Mouse (Mus musculus): ENCODE measurements around the gene Npr2. TPM values are rescaled to one million over a fixed set of nuclear protein-coding genes. Genes with fewer than 3 reads are reported as not detected.
A peak's percentile ranks its signal among the peaks of the same experiment; 100 is the strongest.

Npr2 gene
- total and polyA plus RNA-seq, 3 experiments = 0.38 to 0.49 TPM; not detected in 1

DNA sequence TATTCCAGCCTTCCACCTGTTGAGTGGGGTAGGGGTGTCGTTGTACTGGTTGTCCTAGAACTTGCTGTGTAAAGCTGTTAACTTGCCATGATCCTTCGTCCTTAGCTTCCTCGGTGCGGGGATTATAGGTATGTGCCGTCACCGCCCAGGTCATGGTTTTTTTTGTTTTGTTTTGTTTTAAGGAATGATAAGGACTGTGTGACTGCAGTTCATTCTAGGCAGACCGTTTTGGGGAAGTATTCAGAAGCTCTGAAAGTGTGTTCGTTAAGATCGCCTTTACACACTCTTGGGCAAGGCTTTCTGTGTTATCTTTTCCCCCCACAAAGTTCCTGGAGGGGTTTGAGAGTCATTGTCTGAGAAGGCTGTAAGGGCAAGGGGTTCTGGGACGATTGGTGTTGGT, 19.2 kb upstream of the Npr2 start:
- H3K9me3 ChIP-seq (replicated peaks; ENCODE audit: low read length) = no peaks in the 10 kb centered on the region
- dilution Hi-C loops (cut with MboI; ENCODE audit: extremely low pct_ligation_motif_present, extremely low pct_unique_long_range_greater_than_20kb, low sequenced_read_pairs) (no loop called here), in situ Hi-C loops (cut with MboI; ENCODE audit: low pct_ligation_motif_present, low pct_unique_long_range_greater_than_20kb, low sequenced_read_pairs) (no loop called here)
- no peak for TF ChIP-seq CHD2 (IDR thresholded peaks at IDR 0.05; ENCODE audit: low read length)
- no peak for TF ChIP-seq KAT2A (IDR thresholded peaks at IDR 0.05; ENCODE audit: insufficient replicate concordance, low read length)
- no peak for TF ChIP-seq USF1 (IDR thresholded peaks at IDR 0.05; ENCODE audit: low read depth, low read length)
- TF ChIP-seq ZNF384 (IDR thresholded peaks at IDR 0.05; ENCODE audit: low read depth, low read length) = no peak
- TF ChIP-seq TBP (conservative IDR thresholded peaks at IDR 0.05; ENCODE audit: low read depth, low read length) = no peak
- TF ChIP-seq SMC3 (IDR thresholded peaks at IDR 0.05; ENCODE audit: low read depth, low read length) = no peak
- no peak for TF ChIP-seq CTCF (conservative IDR thresholded peaks at IDR 0.05 in 1 of 2, IDR thresholded peaks at IDR 0.05 in 1 of 2; ENCODE audit: low read depth in 2 of 2, low read length in 2 of 2)
- TF ChIP-seq MEF2A (IDR thresholded peaks at IDR 0.05; ENCODE audit: borderline replicate concordance, low read depth, low read length) = no peak
- no peak for TF ChIP-seq TCF12 (IDR thresholded peaks at IDR 0.05; ENCODE audit: low read depth, low read length)
- TF ChIP-seq RAD21 (IDR thresholded peaks at IDR 0.05; ENCODE audit: low read depth, low read length) = no peak
- TF ChIP-seq MAZ (IDR thresholded peaks at IDR 0.05; ENCODE audit: low read depth, low read length) = no peak
- TF ChIP-seq JUN (IDR thresholded peaks at IDR 0.05; ENCODE audit: insufficient read depth, low read depth, low read length) = no peak
- TF ChIP-seq ELF1 (IDR thresholded peaks at IDR 0.05; ENCODE audit: low read depth, low read length) = no peak
- TF ChIP-seq ZMIZ1 (IDR thresholded peaks at IDR 0.05; ENCODE audit: low read depth, low read length) = no peak
- TF ChIP-seq ETS1 (conservative IDR thresholded peaks at IDR 0.05; ENCODE audit: low read depth, low read length) = no peak
- TF ChIP-seq E2F4 (IDR thresholded peaks at IDR 0.05; ENCODE audit: insufficient replicate concordance, low read depth, low read length) = no peak
- no peak for TF ChIP-seq GABPA (IDR thresholded peaks at IDR 0.05; ENCODE audit: insufficient replicate concordance, low read depth, low read length)
- no peak for TF ChIP-seq SIN3A (IDR thresholded peaks at IDR 0.05; ENCODE audit: low read length)
- H3K36me3 ChIP-seq (replicated peaks in 1 of 2; ENCODE audit: control insufficient read depth in 1 of 2, insufficient read depth in 1 of 2, low read length in 1 of 2) = no peaks in the 10 kb centered on the region
- H3K4me1 ChIP-seq (ENCODE audit: control insufficient read depth in 1 of 2, insufficient read depth in 2 of 2) = no peaks in the 10 kb centered on the region
- no peak overlapping the region for H3K4me2 ChIP-seq (ENCODE audit: insufficient read depth, low read depth, poor library complexity, severe bottlenecking)
- no peak overlapping the region for H3K9ac ChIP-seq (ENCODE audit: insufficient read depth, low read depth)
- DNase-seq (ENCODE audit: extremely low read depth) = no peak
- no peak overlapping the region for H3K4me3 ChIP-seq (replicated peaks in 1 of 3; ENCODE audit: low read depth in 2 of 3, low read length in 2 of 3, poor library complexity in 1 of 3)
- no peaks in the 10 kb centered on the region for H3K79me2 ChIP-seq (replicated peaks; ENCODE audit: control insufficient read depth, extremely low read depth, insufficient read depth, poor library complexity, severe bottlenecking)
- no peak overlapping the region for H3K27ac ChIP-seq (ENCODE audit: insufficient read depth, low read depth)
- peaks cover 30% of the 10 kb centered on the region for H3K27me3 ChIP-seq (replicated peaks)

GRCm38 (mm10) chr4:43613060-43613730, 18.5 kb upstream of the Npr2 start:
- no peak overlapping the region for H3K4me3 ChIP-seq (replicated peaks in 1 of 3; ENCODE audit: low read depth in 2 of 3, low read length in 2 of 3, poor library complexity in 1 of 3)
- H3K27me3 ChIP-seq (replicated peaks) = peaks cover 30% of the 10 kb centered on the region
- H3K27ac ChIP-seq (ENCODE audit: insufficient read depth, low read depth) = no peak overlapping the region
- no peak overlapping the region for H3K9ac ChIP-seq (ENCODE audit: insufficient read depth, low read depth)
- no peaks in the 10 kb centered on the region for H3K79me2 ChIP-seq (replicated peaks; ENCODE audit: control insufficient read depth, extremely low read depth, insufficient read depth, poor library complexity, severe bottlenecking)
- TF ChIP-seq ELF1 (IDR thresholded peaks at IDR 0.05; ENCODE audit: low read depth, low read length) (peak; percentile 74), KAT2A (IDR thresholded peaks at IDR 0.05; ENCODE audit: insufficient replicate concordance, low read length) (no peak), HCFC1 (IDR thresholded peaks at IDR 0.05; ENCODE audit: low read depth, low read length) (peak; percentile 64)
- no peaks in the 10 kb centered on the region for H3K9me3 ChIP-seq (replicated peaks; ENCODE audit: low read length)
- no peaks in the 10 kb centered on the region for H3K4me1 ChIP-seq (ENCODE audit: control insufficient read depth in 1 of 2, insufficient read depth in 2 of 2)
- no peak for DNase-seq (ENCODE audit: extremely low read depth)
- in situ Hi-C loops (cut with MboI; ENCODE audit: low pct_ligation_motif_present, low pct_unique_long_range_greater_than_20kb, low sequenced_read_pairs) = no loop called here
- dilution Hi-C loops (cut with MboI; ENCODE audit: extremely low pct_ligation_motif_present, extremely low pct_unique_long_range_greater_than_20kb, low sequenced_read_pairs) = no loop called here
- H3K4me2 ChIP-seq (ENCODE audit: insufficient read depth, low read depth, poor library complexity, severe bottlenecking) = 0 out of 2 replicates have a peak overlapping the region, but pooled peaks have one; percentile 1
- no peaks in the 10 kb centered on the region for H3K36me3 ChIP-seq (replicated peaks in 1 of 2; ENCODE audit: control insufficient read depth in 1 of 2, insufficient read depth in 1 of 2, low read length in 1 of 2)

All from CH12.LX (cell line).